Mouse (Mus musculus) regulatory T cell (primary cell): Measurements from ENCODE around the gene Casp14.

ENCODE experiments used
- in situ Hi-C: fragments of 300-600 bp; cut with MboI, MseI; formaldehyde crosslinking; loops from one replicate; pipeline ENCODE4 v1.15.1; 2025; ENCODE audit warnings: high pct_unique_total_duplicates

Gene Casp14

GRCm38 (mm10) chr10:78718056-78718455, at the start of gene Casp14:
Casp14 (minus strand) TSS chr10:78718294.
- in situ Hi-C loops = no loop called here

DNA sequence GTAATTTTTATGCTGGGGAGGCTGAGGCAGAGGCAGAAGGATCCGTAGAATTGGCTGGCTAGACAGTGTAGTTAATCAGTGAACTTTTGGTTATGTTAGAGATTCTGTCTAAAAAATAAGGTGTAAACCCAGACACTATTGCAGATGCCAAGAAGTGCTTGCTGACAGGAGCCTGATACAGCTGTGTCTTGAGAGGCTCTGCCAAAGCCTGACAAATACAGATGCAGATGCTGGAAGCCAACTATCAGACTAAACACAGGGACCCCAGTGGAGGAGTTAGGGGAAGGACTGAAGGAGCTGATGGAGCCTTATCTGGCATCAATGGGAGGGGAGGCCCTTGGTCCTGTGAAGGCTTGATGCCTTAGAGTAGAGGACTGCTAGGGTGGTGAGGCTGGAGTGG, 47.5 kb upstream of the Casp14 start:
- in situ Hi-C loops = no loop called here

- in situ Hi-C loops = loop anchor here (5.0 kb wide), 1 partner anchor 361 kb away; no protein-coding TSS in a partner anchor
Measured at GRCm38 (mm10) chr10:78756021-78756420, 37.9 kb upstream of the Casp14 start.

GRCm38 (mm10) chr10:78752452-78753191, 34.5 kb upstream of the Casp14 start, which contains the start of gene Ccdc105:
Ccdc105 (minus strand) TSS chr10:78753065.
- in situ Hi-C loops = no loop called here

DNA sequence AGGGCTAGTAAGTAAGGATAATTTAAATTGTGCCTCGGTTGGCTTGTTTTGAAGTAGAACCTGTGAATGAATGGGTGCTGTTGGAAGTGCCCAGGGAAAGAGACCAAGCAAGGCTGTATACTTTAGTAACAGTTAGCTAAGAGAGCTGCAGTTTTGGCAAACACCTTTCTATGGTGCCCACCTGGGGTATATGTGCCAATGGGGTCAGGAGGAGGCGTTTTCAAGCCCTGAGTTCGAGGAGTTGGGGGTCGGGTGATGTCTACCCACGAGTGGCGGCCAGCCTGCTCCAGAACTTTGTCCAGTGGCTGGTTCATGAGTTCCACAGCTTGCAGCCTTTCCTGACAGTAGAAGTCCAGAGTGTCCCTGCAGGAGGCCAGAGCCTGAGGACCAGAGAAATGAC, 30.9 kb upstream of the Casp14 start:
- in situ Hi-C loops = no loop called here

DNA sequence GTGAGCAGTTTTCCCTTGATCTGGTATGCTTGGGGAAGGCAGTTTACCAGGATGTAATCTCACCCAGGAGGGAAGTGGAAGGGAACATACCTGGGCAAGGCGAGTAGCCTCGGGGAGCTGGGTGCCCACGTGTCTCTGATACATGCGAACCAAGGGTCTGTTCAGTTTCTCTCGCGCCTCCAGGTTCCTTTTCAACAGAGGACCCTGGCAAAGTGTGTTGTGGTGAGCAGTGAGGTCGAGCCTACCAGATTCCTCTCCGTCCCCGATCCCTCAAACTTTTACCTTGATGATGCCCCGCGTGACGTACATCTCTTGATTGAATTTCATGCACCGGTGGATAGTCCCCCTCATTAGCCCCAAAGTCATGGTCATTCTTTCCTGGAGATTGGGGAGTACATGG, 30.1 kb upstream of the Casp14 start:
- in situ Hi-C loops = no loop called here

GRCm38 (mm10) chr10:78747035-78747721, 29.1 kb upstream of the Casp14 start:
- in situ Hi-C loops = no loop called here

DNA sequence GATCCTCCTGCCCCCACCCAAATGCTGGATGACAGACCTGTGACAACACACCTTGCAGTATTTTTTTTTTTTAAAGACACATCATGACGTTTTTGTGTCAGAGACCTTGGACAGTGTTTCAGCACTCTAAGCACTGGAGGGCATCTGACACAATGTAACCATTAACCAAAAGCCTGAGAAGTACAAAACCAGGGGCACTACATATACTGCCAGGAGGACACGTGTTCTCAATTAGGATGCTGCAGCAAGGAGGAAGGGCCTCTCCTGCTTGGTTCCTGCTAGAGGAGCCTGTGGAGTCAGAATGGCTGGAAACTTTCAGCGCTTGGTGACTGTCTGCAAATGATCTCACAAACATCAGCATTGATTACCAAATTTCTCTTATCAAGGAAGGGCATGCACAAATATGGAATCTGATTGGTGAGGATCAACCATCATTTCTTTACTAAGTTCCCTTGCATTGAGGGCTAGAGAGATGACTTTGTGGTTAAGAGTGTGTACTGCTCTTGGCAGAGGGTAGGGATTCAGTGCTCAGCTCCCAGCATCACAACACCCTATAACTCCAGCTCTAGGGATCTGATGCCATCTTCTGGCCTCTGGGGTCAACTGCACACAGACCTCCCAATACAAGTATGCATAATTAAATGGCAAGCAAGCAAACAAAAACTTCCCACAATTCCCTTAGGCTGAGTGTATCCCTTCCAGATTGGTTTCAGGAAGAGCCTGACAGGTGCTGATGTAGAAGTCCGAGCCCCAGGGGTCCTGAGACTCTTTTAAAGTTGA, 27.5 kb upstream of the Casp14 start:
- in situ Hi-C loops = no loop called here

DNA sequence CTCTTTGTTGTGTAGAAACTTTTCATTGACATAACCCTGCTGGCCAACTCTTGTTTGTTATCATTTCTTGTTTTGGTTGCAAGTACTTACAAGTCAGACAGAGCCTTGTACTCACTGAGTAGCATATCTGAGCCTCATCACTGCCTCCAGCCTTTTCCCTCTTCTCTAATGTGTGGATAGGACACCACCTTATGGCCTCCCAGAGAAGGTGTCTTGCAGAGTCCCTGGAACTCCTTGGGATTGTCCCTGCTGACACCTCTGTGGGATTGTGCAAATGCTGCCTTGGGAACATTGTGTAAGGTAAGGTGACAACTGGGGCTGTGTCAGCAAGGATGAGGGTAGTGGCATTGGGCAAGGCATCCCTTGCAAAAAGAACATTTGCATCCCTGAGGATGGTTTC, 25.6 kb upstream of the Casp14 start:
- in situ Hi-C loops = no loop called here

- in situ Hi-C loops = no loop called here
Measured at GRCm38 (mm10) chr10:78739821-78740220, 21.7 kb upstream of the Casp14 start.

GRCm38 (mm10) chr10:78727876-78728275, 9.8 kb upstream of the Casp14 start:
- in situ Hi-C loops = no loop called here

DNA sequence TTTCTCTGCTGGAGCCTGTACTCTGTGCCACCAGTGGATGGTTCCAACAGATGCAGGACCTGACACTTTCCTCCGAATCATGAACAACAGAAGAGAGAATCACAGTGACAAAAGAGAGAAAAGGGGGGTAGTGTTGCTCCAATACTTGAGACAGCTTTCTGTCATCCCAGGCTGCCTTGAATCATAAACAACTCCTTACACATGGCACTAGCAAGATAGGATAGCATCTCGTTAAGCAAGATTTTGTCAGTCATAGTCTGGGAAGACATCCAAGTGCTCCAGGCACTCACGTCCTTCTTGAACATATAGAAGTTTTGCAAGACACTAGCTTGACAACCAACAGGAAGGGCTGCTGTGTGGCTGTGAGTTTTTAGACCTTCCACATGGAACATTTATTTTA, 8.9 kb upstream of the Casp14 start:
- in situ Hi-C loops = no loop called here

GRCm38 (mm10) chr10:78723416-78723815, 5.3 kb upstream of the Casp14 start:
- in situ Hi-C loops = no loop called here

DNA sequence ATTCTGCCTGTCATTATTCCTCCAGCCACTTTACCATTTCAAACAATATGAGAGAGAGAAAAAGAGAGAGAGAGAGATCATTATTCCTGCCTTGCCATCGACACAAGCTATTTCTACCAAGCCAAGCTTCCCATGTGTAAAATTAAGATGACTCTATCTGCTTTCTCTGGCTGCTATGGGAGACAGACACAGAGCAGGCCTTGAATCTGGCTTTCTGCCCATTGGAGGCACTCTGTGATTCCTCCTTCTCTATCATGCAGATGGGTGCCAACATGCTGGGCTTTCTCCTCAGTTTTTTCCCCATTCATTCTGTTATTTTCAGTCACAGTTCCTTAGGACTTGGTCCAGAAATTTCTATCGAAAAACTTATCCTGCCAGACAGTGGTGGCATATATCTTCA, 4.6 kb upstream of the Casp14 start:
- in situ Hi-C loops = no loop called here

DNA sequence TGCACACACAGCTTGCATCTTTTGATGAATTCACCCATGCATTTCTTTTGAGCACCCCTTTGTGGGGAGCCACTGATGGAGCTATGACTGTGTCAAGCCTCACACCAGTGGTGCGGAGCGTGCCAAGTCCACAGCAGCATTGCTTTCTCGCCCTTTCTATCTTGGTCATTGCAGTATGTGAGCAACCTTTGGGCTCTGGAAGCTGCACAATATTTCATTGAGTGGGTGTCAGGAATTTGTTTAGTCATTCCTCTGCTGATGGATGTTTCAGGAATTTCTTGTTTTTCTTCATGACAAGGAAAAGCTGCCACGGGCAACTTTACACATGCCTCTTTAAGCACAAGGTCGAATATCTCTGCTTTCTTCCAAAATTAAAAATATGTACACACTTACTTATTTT, 3.9 kb upstream of the Casp14 start:
- in situ Hi-C loops = no loop called here

- in situ Hi-C loops = no loop called here
Measured at GRCm38 (mm10) chr10:78716231-78716630, 1.9 kb downstream of the Casp14 start.

DNA sequence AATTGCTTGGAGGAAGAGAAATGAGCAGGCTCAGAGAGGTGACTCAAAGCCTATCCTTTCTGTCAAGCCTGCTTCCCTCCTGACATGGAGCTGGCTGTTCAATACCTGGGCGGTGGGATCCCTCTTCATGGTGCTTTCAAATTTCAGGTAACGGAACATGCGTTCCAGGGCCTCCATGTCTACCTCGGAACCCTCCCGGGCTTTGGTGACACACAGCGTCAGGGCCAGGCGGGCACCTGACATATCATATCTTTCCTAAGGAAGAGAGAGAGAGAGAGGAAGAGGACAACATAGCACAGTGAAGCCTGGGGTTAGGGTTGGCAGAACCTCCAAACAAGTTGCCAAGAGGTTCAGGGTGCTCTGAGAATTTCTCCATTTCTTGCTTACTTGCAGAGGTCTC, 2.9 kb downstream of the Casp14 start:
- in situ Hi-C loops = no loop called here

DNA sequence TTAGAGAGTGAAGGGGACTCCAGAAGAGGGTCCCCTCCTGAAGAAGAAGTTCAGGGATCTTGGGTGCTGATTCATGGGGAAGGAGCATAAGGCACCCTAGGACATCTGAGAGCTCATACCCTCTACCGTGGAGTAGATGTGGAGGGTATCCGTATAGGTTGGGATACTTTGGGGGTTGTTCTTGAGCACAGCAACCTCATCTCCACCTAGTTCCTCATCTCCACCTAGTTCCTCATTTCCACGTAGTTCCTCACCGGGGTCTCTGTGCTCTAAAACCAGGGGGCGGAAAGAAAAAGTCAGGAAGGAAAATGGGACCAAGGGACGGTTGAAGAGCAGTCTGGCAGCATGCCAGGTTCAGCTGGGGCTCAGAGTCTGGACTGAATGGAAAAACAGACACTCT, 4.0 kb downstream of the Casp14 start:
- in situ Hi-C loops = no loop called here

- in situ Hi-C loops = no loop called here
Measured at GRCm38 (mm10) chr10:78710706-78711105, 7.4 kb downstream of the Casp14 start.

GRCm38 (mm10) chr10:78700881-78701280, 17.2 kb downstream of the Casp14 start:
- in situ Hi-C loops = no loop called here

DNA sequence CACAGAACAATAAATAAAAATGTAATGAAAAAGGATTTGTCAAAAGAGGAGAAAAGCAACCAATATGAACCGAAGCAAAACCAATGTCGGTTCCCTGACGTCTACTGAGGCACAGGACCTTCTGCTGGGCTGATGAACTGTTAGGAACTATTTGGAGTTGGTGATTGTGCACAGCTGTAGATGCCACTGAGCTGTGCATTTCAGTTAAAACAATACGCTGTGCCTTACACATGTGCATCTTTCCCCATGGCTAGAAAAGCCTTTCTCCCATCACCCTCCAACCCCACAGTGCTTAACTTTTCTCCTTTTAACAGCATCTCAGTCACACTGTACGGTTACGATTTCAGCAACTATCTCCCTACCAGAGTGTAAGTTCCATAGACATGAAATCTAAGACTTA, 28.1 kb downstream of the Casp14 start:
- in situ Hi-C loops = no loop called here

GRCm38 (mm10) chr10:78686995-78687577, 31.0 kb downstream of the Casp14 start:
- in situ Hi-C loops = no loop called here
